Mouse (Mus musculus): ENCODE data around the gene Sept1.

Sept1 gene

DNA sequence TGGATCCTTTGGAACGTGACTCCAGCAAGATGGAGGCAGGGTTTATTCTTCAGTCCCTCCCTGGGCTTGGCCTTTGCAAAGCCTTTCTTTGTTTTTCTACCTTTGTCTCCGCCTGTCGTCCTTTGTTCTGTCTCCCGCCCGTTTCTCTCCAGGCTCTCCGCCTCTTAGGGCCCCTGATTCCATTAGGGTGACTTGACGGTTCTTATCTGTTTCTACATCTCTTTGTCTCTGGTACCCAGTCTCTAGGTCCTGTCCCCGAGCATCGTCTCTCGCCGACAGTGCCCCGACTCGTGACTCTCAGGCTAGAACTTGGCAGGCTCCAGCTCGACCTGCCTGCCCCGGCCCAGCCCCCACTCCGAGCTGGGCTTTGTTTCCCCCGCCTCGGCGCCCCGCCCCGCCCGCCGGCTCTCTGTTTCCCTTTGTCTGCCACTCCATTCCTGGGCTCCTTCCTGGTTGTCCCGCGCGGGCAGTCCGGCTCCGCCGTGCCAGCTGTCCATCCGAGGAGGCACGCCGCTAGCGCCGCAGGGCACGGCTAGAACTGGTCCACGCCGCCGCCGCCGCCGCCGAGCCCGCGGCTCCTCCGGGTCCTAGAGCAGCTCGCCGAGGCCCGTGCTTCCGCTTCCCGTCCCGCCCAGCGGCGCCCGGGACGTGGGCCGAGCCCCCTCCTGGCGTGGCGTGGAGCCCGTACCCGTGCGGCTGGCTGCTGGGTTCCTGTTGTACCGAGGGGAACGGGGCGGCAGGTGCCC lies at the start of gene Sept1, which contains the start of gene Zfp553:
Gene Sept1, minus strand, starts transcription at position 509 of the 746 bp plus-strand sequence.
Gene Zfp553, plus strand, starts transcription at position 440 of the 746 bp plus-strand sequence.
- peak; percentile 81 for DNase-seq (ENCODE audit: low spot score)

DNA sequence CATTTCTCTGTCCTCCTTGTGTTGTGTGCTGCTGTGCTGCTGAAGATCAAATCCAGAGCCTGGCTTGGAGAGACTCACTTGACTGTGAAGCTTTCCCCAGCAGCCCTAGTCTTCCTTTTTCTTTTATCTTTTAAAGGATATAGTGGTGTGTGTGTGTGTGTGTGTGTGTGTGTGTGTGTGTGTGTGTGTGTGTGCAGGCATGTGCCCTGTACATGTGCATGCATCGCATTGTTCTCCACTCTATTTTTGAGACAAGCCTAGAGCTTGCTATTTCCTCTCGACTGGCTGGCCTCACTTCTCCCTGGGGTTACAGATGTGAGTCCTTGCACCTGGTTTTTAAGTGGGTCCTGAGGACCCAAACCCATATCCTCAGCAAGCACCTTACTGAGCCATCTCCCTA lies 49.3 kb upstream of the Sept1 start:
- no peak for DNase-seq (ENCODE audit: low spot score)

DNA sequence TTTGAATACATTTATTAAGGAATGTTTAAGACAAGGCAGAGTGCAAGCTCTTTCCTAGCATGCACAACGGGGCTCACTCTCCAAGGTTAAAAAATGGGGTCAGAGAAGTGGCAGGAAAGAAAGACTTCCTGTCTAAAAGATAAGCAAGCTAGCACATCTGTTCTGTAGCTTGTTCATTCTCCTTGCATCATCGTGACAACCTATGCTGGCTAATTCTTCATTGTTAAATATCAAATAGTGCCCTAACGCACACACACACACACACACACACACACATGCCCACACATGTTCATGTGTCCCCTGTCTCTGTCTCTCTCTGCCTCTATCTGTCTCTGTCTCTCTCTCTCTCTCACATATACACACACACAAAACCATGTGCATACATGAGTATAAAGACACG lies 48.2 kb upstream of the Sept1 start:
- DNase-seq (ENCODE audit: low spot score), result no peak

DNA sequence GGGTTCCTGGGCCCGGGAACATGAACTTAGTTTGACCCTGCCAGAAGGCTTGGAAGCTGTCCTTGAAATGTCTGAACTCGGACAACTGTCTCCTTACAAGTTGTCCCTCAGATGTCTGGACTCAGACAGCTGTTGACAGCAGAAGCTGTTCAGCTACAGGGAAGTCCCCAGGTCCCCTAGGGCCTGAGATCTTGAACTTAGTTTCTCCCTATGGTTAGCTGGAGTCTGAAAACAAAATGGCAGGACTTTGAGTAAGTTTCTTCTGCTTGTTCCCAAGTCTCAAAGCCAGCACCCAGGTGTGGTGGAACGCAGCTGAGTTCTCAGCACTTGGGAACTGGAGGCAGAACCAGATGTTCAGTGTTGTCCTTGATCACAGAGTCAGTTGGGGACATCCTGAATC lies 47.2 kb upstream of the Sept1 start:
- no peak for DNase-seq (ENCODE audit: low spot score)

DNA sequence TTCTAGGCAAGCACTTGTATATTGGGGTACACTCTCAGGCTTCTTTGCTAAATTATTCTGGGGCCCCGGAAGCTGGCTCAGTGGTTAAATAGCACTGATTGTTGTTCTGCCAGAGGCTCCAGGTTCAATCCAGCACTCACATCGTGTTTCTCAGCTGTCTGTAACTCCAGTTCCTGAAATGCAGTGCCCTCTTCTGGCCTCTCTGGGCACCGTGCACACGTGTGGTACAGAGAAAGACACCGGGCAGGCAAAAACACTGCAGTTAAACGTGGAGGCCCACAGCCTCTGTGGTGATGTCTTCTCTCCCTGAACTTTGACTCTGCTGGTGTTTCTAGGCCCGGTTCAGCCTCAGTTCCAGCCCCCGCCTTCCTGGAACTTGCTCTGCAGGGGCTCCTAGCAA lies 45.4 kb upstream of the Sept1 start:
- DNase-seq (ENCODE audit: low spot score), result peak; percentile 20

DNA sequence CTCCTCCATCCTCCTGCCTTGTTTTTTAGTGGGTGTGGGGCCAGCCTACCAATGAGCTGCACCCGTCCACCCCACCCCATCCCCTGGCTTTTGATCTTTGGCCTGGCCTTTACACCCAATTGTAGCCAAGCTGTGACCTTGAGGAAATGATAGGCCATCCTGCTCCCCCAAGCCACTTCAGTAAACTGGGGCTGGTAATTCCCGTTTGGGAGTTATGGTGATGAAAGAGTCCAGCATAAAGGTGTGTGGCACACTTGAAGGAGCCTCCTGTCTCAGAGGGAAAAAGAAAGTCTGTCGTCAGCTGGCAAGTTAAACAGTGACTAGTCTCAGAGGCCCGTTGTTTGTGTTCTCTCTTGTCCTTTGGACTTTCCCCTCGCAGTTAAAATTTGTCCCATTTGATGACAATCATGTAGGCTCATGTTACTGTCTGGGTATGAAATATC lies 43.6 kb upstream of the Sept1 start:
- DNase-seq (ENCODE audit: low spot score), result no peak

DNA sequence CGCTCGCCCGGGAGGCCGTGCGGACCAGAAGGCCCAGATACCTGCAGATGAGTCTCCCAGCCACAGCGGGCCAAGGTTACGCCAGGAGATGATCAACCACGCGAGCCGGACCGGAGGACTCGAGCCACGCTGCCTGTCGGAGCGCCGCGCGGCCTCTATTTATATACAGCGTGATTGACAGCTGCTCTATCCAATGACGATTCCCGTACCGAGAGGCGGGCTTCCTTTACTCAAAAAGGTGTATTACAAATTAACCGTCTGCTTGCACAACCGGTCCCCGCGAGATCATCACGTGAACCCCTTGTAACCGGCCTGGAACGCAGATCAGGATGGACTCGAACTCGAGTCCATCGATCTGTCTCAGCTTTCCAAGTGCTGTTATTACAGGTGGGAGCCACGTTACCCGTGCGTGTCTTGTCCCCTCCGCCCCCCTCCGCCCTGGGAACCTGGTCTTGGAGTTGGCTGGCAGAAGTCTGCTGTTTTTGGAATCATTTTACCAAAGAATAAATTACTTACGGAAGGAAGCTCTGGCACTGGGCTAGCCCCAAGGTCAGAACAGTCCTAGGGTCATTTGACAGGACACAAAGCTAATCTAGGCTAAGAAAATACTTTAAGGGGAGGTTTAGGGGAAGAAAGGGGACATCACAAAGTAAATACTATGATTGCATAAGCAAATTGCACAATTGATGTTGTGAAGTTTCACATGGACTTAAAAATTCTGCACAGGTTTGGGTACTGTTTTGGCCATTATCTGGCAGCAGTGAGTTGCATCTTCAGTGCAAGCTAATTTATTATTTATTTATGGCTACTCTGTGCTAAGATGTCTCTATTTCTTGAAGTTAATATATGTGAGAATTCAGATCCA lies 41.2 kb upstream of the Sept1 start, which contains the start of gene Sephs2:
Gene Sephs2, minus strand, starts transcription at position 131 of the 865 bp plus-strand sequence.
- DNase-seq (ENCODE audit: low spot score), result peak; percentile 98

DNA sequence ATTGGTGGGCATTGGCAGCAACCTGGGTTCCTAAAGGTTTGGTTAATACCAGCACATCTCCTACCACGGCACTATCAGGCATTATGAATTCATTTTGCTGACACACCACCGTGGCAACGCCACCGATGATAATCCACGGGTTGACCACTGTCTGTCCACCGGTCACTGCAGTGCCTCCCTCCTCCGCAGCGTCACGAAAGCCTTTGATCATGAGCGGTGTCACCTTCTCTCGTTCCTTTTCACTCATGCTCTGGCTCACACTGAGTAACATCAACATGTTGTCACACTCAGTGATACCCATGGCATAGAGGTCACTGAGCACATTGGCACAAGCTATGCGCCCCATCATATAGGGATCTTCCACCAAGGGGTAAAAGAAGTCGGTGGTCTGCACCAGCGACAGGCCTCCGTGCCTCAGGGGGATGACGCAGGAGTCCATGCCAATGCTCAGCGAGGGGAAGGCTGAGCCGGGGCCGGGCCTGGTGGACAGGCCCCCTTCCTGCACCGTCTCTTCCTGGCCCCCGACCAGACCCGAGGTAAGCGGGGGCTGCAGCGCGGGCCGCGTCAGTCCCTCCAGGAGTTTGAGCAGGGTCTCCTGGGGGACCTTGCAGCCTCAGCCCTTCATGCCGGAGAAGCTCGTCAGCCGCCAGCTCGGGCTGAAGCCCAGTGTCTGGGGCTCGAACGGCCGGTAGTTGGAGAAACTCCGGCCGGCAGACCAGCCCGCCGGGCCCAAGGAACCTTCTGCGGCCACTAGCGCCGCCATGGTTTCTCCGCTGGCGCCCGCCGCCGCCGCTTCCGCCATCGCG lies 40.4 kb upstream of the Sept1 start:
- DNase-seq (ENCODE audit: low spot score), result no peak

DNA sequence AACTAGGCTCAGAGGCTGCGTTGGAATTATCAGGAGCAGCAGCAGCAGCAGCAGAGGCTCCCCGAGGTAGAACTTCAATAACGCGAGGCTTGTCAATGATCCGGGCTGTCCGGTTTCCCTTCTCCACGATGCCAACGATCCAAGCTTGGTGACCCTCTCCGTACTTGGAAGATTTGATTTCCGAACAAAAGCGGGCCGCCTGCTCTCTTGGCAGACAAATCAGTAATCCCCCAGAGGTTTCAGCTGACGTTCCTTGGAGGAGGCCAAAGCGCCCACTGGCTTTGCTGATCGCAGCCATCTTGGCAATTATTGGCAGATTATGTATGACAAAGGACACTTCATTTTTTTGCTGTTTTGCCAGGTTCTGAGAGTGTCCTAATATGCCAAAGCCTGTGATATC lies 39.6 kb upstream of the Sept1 start:
- no peak for DNase-seq (ENCODE audit: low spot score)

DNA sequence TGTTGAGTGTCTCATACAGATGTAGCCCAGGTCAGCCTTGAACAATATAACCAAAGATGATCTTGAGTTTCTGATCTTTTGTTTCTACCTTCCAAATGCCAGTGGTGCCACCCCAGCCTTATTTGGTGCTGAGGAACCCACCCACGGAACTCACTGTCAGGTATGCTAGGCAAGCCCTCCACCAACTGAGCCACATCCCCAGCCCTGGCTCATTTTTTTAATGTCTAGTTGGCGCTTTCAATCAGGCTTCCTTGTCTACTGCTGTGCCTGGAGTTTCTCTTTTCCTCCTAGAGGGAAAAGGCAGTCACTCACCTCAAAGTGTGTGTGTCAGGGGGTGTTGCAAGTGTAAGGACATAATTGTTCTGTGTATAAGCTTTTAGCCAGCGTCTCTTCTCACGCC lies 38.2 kb upstream of the Sept1 start:
- DNase-seq (ENCODE audit: low spot score), result no peak

DNA sequence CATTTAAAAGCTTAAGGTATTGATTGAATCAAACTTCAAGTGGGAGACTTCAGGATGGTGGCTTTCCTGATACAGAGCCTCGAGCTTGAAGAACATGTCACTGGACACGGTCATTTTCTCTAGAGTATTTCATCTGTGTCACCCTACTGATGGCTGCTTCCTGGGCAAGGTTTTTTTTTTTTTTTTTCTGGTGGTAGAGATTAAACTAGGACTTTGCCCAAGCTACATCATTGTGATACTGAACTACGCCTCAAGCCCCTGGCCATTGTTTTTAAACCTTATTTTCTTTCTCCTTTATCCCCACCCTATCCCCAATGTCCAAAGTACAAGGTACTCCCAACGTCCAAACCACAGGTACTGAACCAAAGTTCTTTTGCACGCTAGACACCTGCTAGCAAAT lies 37.7 kb upstream of the Sept1 start:
- no peak for DNase-seq (ENCODE audit: low spot score)

DNA sequence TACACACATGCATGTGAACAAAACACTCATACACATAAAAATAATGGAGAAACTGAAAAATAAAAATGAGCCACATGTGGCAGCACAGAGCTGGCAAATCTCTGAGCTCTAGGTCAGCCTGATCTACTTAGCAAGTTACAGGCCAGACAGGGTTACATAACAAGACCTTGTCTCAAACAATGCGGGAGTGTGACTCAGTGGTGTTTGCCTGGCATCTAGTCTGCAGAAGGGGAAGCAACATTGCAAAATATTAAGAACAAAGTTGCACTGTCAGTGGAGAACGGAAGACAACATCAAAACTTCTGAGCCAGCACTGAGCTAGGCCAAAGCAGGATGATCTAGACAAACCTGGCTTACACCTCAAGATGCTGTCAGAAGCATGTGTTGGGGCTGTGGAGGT lies 37.3 kb upstream of the Sept1 start:
- no peak for DNase-seq (ENCODE audit: low spot score)

DNA sequence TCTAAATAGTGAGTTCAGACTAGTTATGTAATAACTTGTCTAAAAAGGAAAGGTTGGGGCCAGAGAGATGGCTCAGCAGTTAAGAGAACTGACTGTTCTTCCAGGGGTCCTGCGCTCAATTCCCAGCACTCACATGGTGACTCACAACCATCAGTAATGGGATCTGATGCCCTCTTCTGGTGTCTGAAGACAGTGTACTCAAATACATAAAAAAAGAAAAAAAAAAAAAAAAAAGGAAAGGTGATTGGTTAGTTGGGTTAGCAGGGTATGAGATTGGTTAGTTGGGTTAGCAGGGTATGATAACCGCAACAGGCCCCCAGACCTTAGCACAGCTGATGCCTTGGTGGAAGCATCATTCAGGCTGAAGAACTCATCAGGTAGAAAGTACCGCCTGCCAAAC lies 30.6 kb upstream of the Sept1 start:
- DNase-seq (ENCODE audit: low spot score), result no peak

DNA sequence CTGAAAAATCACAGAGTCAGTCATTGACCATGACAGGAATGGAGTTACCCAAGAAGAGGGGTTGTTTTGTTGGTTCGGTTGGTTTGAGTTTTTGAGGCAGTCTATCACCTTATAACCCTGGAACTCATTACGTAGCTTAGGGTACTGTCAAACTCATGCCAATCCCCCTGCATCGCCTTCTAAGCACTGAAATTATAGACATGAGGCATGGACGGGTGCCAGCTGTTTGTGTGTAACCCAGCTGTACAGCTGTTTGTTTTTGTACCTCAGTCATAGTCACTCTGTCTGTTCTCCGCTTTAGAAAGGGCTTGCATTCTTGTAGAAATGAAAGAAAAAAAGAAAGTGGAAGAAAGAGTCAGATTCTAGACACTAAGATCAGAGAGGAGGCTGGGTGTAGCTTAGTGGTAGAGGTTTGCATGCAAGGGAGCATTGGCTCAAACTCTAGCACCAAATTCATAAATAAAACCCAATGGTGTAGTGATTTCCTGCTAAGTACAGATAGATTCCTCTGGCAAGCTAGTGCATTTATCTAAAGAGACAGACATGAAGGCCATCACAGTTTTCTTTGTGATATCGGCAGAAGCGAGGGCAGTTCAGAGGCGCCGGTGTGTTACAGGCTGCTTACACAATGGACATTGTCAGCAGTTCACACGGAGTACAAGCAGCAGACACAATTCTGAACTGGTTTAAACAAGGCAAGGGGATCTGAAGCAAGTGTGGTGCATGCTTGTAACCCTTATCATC lies 29.5 kb upstream of the Sept1 start:
- no peak for DNase-seq (ENCODE audit: low spot score)

DNA sequence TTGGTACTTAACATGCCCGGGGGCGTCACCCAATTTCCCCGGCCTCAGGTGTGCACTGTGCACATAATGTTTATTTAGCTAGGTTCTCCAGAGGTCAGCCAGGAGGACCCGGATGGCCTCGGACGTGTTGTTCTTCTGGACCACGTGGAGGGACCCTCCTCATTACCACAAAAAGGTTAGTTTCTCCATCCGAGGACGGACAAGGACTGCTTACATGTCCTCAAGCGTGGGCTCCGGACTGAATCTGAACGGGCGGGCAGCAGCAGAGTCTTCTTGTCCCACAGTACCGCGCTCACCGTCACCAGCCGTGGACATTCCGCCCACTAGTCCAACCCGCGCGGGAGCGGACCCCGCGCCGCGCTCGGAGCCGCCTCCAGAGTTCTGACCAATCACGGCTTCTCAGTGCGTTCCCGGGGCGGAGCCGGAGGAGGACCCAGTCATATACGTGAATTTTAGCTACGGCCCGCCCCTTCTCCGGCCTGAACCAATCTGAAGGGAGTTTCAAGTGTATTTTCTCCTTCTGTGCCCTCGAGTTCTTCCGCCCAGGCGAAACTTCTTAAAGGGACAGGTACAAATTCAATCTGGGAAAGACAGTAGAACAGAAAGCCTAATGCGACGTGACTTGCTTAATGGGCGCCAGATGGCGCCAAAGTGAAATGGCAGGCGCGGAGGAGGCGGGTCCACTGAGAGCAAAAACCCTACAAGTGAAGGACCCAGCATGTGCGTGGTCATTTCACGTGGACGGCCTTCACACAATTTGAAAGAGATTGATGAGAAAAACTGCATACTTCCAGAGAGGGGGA lies 27.6 kb upstream of the Sept1 start, which contains the start of gene Dctpp1:
Gene Dctpp1, minus strand, starts transcription at position 401 of the 803 bp plus-strand sequence.
- DNase-seq (ENCODE audit: low spot score), result peak; percentile 99

DNA sequence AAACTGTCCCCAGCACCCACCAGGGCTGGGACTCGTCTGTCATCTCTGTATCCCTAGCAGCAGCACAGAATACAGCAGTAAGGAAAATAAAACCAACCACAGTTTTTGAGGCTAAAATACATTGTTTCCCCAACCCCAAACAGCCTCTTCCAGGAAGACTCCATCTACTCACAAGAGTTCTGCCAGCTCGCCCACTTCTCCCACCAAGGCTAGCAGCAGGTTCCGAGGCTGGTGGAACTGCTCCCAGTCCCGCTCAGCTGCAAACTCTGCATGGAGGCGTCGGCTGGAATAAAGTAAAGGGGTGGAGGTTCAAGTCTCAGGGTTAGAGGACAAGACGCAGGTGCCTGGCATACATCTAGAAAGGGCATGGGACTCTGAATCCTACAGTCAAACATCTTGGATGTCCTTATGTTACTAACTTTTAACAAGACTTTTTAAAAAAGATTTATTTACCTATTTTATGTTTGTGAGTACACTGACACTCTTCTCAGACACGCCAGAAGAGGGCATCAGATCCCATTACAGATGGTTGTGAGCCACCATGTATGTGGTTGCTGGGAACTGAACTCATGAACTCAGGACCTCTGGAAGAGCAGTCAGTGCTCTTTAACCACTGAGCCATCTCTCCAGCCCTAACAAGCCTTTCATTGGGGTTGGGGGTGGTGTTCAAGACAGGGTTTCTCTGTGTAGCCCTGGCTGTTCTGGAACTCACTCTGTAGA lies 26.4 kb upstream of the Sept1 start:
- DNase-seq (ENCODE audit: low spot score), result no peak

DNA sequence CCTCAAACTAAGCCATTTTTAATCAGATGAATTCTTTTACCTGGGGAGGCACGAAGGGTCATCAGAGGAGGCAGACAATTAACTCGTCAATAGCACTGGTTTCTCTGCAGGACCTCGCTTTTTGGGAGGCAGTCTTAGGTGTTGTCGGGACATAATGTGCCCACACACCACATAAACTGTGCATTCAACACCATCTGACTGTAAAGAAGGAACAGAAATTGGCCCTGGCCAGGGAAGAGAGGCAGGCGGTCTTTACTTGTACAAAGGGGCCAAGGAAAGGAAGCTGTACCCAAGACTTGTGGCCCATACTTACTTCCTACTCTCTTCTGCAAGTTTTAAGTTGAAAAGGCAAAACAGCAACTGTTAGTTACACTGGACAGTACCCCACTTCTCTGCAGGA lies 23.6 kb upstream of the Sept1 start:
- no peak for DNase-seq (ENCODE audit: low spot score)

DNA sequence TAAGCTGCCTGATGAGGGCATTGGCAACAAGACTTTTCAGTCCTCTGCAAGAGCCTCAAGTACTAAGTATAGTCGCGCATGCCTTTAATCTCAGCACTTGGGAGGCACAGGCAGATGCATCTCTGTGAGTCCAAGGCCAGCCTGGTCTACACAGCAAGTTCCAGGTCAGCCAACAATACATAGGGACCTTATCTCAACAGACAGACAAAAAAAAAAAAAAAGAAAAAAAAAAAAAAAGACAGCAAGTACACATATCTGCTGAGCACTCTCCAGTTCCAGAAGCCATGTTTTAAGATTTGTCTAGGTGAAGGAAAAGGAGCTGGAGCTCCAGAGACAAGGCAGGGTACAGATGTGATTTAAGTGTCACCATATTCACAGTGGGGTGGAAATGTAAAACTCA lies 23.0 kb upstream of the Sept1 start:
- DNase-seq (ENCODE audit: low spot score), result no peak

DNA sequence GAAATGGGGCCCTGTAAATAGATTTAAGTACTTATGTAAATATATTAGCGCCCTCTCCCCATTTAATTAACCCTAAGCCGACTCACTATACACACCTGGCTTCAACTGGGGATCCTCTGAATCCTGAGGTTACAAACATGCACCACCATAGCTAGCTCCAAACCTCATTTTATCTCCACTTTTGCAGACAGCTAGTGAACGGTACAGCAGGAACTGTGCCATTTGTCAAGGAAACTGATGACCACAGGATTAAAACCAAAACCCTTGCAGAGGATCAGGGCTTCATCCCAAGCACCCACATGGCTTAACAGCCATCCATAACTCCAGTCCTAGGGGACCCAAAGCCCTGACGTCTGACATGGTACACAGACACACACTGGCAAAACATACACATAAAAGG lies 22.1 kb upstream of the Sept1 start:
- DNase-seq (ENCODE audit: low spot score), result no peak

All from layer of hippocampus, adult 11-12 months (tissue).